Mouse (Mus musculus) heart, adult 2 months (tissue): ENCODE data around the gene Dnajc8. TPM values are rescaled to one million over a fixed set of nuclear protein-coding genes. Genes with fewer than 3 reads are reported as not detected.
A peak's percentile ranks its signal among the peaks of the same experiment; 100 is the strongest.
"Not testable (repeated sequence)": the region's sequence is repeated elsewhere in the genome, so short reads cannot be mapped to it uniquely, and the experiment has no call there.

Experiments used
- DNase-seq, 2 experiments: peaks; one replicate each; pipeline ENCODE4 v3.0.0; 2021
- H3K27ac ChIP-seq: fragments of 200-600 bp; 2 replicates; pipeline ENCODE4 v1.8.1; 2022
- H3K27me3 ChIP-seq: fragments of 200-500 bp; 2 replicates; pipeline ENCODE4 v1.6.1; 2012; ENCODE audit warnings: mild to moderate bottlenecking, low read length, inconsistent platforms, mixed read lengths; ENCODE audit not compliant: control insufficient read depth, insufficient read depth
- H3K36me3 ChIP-seq: fragments of 200-500 bp; 2 replicates; pipeline ENCODE4 v1.6.1; 2012; ENCODE audit warnings: low read length, inconsistent platforms; ENCODE audit not compliant: control insufficient read depth, insufficient read depth
- H3K4me1 ChIP-seq: fragments of 200-500 bp; 2 replicates; pipeline ENCODE4 v1.6.1; 2011; ENCODE audit warnings: low read length; ENCODE audit not compliant: control insufficient read depth, insufficient read depth
- H3K4me3 ChIP-seq: fragments of 200-600 bp; 2 replicates; pipeline ENCODE4 v1.8.1; 2022
- H3K79me2 ChIP-seq: fragments of 200-500 bp; replicated peaks from 2 replicates; pipeline ENCODE4 v1.6.1; 2012; ENCODE audit warnings: mild to moderate bottlenecking, inconsistent platforms, low read length, moderate library complexity, mixed read lengths; ENCODE audit not compliant: control insufficient read depth, insufficient read depth
- H3K9ac ChIP-seq: fragments of 200-500 bp; 2 replicates; pipeline ENCODE4 v1.6.1; 2012; ENCODE audit warnings: low read depth, mild to moderate bottlenecking, control low read depth, inconsistent platforms, low read length, mixed read lengths
- CTCF ChIP-seq: fragments of 200-600 bp; IDR thresholded peaks from 2 replicates; pipeline ENCODE4 v1.8.1; 2022; ENCODE audit warnings: antibody characterized with exemption, mild to moderate bottlenecking, moderate library complexity
- EP300 ChIP-seq: fragments of 200-500 bp; IDR thresholded peaks from 2 replicates; pipeline ENCODE4 v1.6.1; 2011; ENCODE audit warnings: low read depth, low read length, control low read depth; ENCODE audit not compliant: insufficient read depth
- POLR2A ChIP-seq: fragments of 200-500 bp; IDR thresholded peaks from 2 replicates; pipeline ENCODE4 v1.6.1; 2011; ENCODE audit warnings: mild to moderate bottlenecking, low read depth, low read length, control low read depth; ENCODE audit not compliant: insufficient read depth
- WGBS: fragments of 180-500 bp; shearing (Covaris S2); methylation state at CpG from one replicate; pipeline ENCODE4 v1.1.7; 2018; 5-methylcytosine and 5-hydroxymethylcytosine counted together
- intact Hi-C: fragments of 180-260 bp; cut with DNase I; formaldehyde crosslinking; loops from one replicate; pipeline ENCODE4 v1.15.1; 2025
- polyA plus RNA-seq: library from polyadenylated mRNA; depleted of rRNA; stranded (reverse); fragments of >200 nt; gene quantifications from 2 replicates; pipeline ENCODE4 v1.2.3, GENCODE M21; 2012
- total RNA-seq, 2 experiments: library from RNA; stranded (reverse); gene quantifications; 2 replicates each; pipeline ENCODE4 v1.2.3; 2021

Dnajc8 gene
- total and polyA plus RNA-seq, 3 experiments = 29.1 to 58.8 (median 53.3) TPM

GRCm38 (mm10) chr4:132541413-132541812, 6.1 kb downstream of the Dnajc8 start:
- H3K79me2 ChIP-seq = peaks cover 5% of the 10 kb centered on the region
- H3K36me3 ChIP-seq = peaks cover 10% of the 10 kb centered on the region
- no peak for DNase-seq
- no peak overlapping the region for H3K9ac ChIP-seq
- no peak overlapping the region for H3K4me3 ChIP-seq
- no peak overlapping the region for H3K27ac ChIP-seq
- H3K4me1 ChIP-seq = peaks cover 5% of the 10 kb centered on the region
- no peaks in the 10 kb centered on the region for H3K27me3 ChIP-seq
- TF ChIP-seq EP300 = no peak
- TF ChIP-seq CTCF = no peak
- TF ChIP-seq POLR2A = no peak
- intact Hi-C loops = no loop called here
- WGBS = 72% methylated on average over 4 of the region's 4 CpGs

GRCm38 (mm10) chr4:132542724-132543123, 7.4 kb downstream of the Dnajc8 start:
- Histone ChIP-seq H3K27me3 (no peaks in the 10 kb centered on the region), H3K79me2 (peaks cover 3% of the 10 kb centered on the region), H3K4me3 (no peak overlapping the region), H3K4me1 (peaks cover 1% of the 10 kb centered on the region), H3K9ac (no peak overlapping the region), H3K27ac (no peak overlapping the region; the same call in 1 of the 2 replicates), H3K36me3 (peaks cover 7% of the 10 kb centered on the region)
- intact Hi-C loops = no loop called here
- 19% methylated on average over 1 of the region's 1 CpGs for WGBS
- DNase-seq = no peak
- no peak for TF ChIP-seq POLR2A
- TF ChIP-seq CTCF = peak; percentile 34

- DNase-seq = peak; percentile 56 to 58
- Histone ChIP-seq H3K4me3 (no peak overlapping the region), H3K27me3 (no peaks in the 10 kb centered on the region), H3K79me2 (no peaks in the 10 kb centered on the region; the same call in 1 of the 2 replicates), H3K36me3 (peaks cover 5% of the 10 kb centered on the region), H3K9ac (no peak overlapping the region), H3K4me1 (peaks cover 1% of the 10 kb centered on the region), H3K27ac (no peak overlapping the region)
- intact Hi-C loops = loop anchor here (1.0 kb wide), 2 partner anchors 90 to 130 kb away; no protein-coding TSS in a partner anchor
- WGBS = 19% methylated on average over 8 of the region's 8 CpGs
- TF ChIP-seq CTCF = peak; percentile 92
- peak; percentile 72; the same call in 1 of the 2 replicates for TF ChIP-seq EP300
- no peak for TF ChIP-seq POLR2A
These were observed 10.5 kb downstream of the Dnajc8 start for GRCm38 (mm10) chr4:132545851-132546250.

- no peaks in the 10 kb centered on the region for H3K27me3 ChIP-seq
- H3K4me3 ChIP-seq = no peak overlapping the region
- H3K27ac ChIP-seq = no peak overlapping the region
- no peak overlapping the region for H3K9ac ChIP-seq
- 54% methylated on average over 5 of the region's 5 CpGs for WGBS
- DNase-seq = no peak
- intact Hi-C loops = no loop called here
- no peaks in the 10 kb centered on the region for H3K36me3 ChIP-seq
- no peaks in the 10 kb centered on the region for H3K79me2 ChIP-seq
- no peak for TF ChIP-seq EP300
- TF ChIP-seq POLR2A = no peak
- no peak for TF ChIP-seq CTCF
- H3K4me1 ChIP-seq = peaks cover 4% of the 10 kb centered on the region; the same call in 1 of the 2 replicates
These were observed 18.9 kb downstream of the Dnajc8 start for GRCm38 (mm10) chr4:132554221-132554620.

GRCm38 (mm10) chr4:132554653-132555052, 19.3 kb downstream of the Dnajc8 start:
- Histone ChIP-seq H3K9ac (no peak overlapping the region), H3K4me3 (no peak overlapping the region), H3K36me3 (no peaks in the 10 kb centered on the region), H3K27me3 (no peaks in the 10 kb centered on the region), H3K4me1 (peaks cover 4% of the 10 kb centered on the region; the same call in 1 of the 2 replicates), H3K79me2 (no peaks in the 10 kb centered on the region), H3K27ac (no peak overlapping the region)
- no peak for TF ChIP-seq EP300
- no peak for TF ChIP-seq CTCF
- TF ChIP-seq POLR2A = no peak
- DNase-seq = no peak
- intact Hi-C loops = no loop called here
- 23% methylated on average over 8 of the region's 8 CpGs for WGBS

GRCm38 (mm10) chr4:132555550-132555949, 20.2 kb downstream of the Dnajc8 start:
- intact Hi-C loops, H3K27me3 ChIP-seq, H3K4me3 ChIP-seq, H3K9ac ChIP-seq, H3K27ac ChIP-seq, H3K4me1 ChIP-seq, DNase-seq, H3K36me3 ChIP-seq, H3K79me2 ChIP-seq: not testable (repeated sequence)
- WGBS = 81% methylated on average over 7 of the region's 7 CpGs
